Mouse (Mus musculus) CH12.LX (cell line): Measurements from ENCODE around the gene Gm28038.

Experiments
- BHLHE40 ChIP-seq: IDR thresholded peaks from 2 replicates; pipeline ENCODE4 v1.6.1; 2011; ENCODE audit warnings: mild to moderate bottlenecking, low read depth, low read length, improper control_type of control experiment
- CHD1 ChIP-seq: IDR thresholded peaks from 2 replicates; pipeline ENCODE4 v1.6.1; 2012; ENCODE audit warnings: low read depth, low read length, improper control_type of control experiment, inconsistent platforms
- CHD2 ChIP-seq: IDR thresholded peaks from 2 replicates; pipeline ENCODE4 v1.6.1; 2011; ENCODE audit warnings: low read length, improper control_type of control experiment
- CTCF ChIP-seq, 2 experiments: IDR thresholded peaks in 1 of 2; conservative IDR thresholded peaks in 1 of 2; 2 replicates each; pipeline ENCODE4 v1.5.1; 2011 to 2012; ENCODE audit warnings: low read depth in 2 of 2, low read length in 2 of 2, improper control_type of control experiment in 1 of 2, inconsistent platforms in 1 of 2, mild to moderate bottlenecking in 1 of 2, moderate library complexity in 1 of 2
- EP300 ChIP-seq: IDR thresholded peaks from 2 replicates; pipeline ENCODE4 v1.6.1; 2011; ENCODE audit warnings: low read length, improper control_type of control experiment
- GABPA ChIP-seq: IDR thresholded peaks from 2 replicates; pipeline ENCODE4 v1.6.1; 2012; ENCODE audit warnings: low read depth, low read length, improper control_type of control experiment, inconsistent platforms; ENCODE audit not compliant: insufficient replicate concordance
- JUND ChIP-seq: conservative IDR thresholded peaks from 2 replicates; pipeline ENCODE4 v1.6.1; 2011; ENCODE audit warnings: low read depth, low read length, improper control_type of control experiment
- MAZ ChIP-seq: IDR thresholded peaks from 2 replicates; pipeline ENCODE4 v1.6.1; 2012; ENCODE audit warnings: low read depth, mild to moderate bottlenecking, inconsistent platforms, low read length, improper control_type of control experiment, moderate library complexity
- MYC ChIP-seq: IDR thresholded peaks from 2 replicates; pipeline ENCODE4 v1.6.1; 2011; ENCODE audit warnings: low read depth, mild to moderate bottlenecking, improper control_type of control experiment, low read length
- POLR2A ChIP-seq: IDR thresholded peaks from 2 replicates; pipeline ENCODE4 v1.6.1; 2011; ENCODE audit warnings: low read depth, mild to moderate bottlenecking, improper control_type of control experiment, low read length
- POLR2AphosphoS2 ChIP-seq: IDR thresholded peaks from 2 replicates; pipeline ENCODE4 v1.6.1; 2011; ENCODE audit warnings: low read depth, low read length, improper control_type of control experiment
- SIN3A ChIP-seq: IDR thresholded peaks from 2 replicates; pipeline ENCODE4 v1.6.1; 2012; ENCODE audit warnings: low read length, improper control_type of control experiment, inconsistent platforms
- TCF12 ChIP-seq: IDR thresholded peaks from 2 replicates; pipeline ENCODE4 v1.6.1; 2014; ENCODE audit warnings: low read depth, mild to moderate bottlenecking, inconsistent platforms, low read length, improper control_type of control experiment
- USF1 ChIP-seq: IDR thresholded peaks from 2 replicates; pipeline ENCODE4 v1.6.1; 2014; ENCODE audit warnings: low read depth, mild to moderate bottlenecking, inconsistent platforms, low read length, improper control_type of control experiment

- TF ChIP-seq POLR2A = peak; percentile 72; the same call in 1 of the 2 replicates
- TF ChIP-seq POLR2AphosphoS2 = no peak; the same call in 1 of the 2 replicates
- TF ChIP-seq CTCF (conservative IDR thresholded peaks at IDR 0.05 in 1 of 2, IDR thresholded peaks at IDR 0.05 in 1 of 2; ENCODE audit: low read depth in 2 of 2, low read length in 2 of 2) = peak in 1 of 2 experiments; percentile 59; a peak in 2 of 4 replicates
- peak; percentile 92 for TF ChIP-seq BHLHE40
- TF ChIP-seq USF1 = peak; percentile 90
- no peak; the same call in 1 of the 2 replicates for TF ChIP-seq CHD1
- peak; percentile 21; the same call in 1 of the 2 replicates for TF ChIP-seq GABPA
- TF ChIP-seq MYC = peak; percentile 96
- TF ChIP-seq SIN3A = peak; percentile 99
- TF ChIP-seq TCF12 = peak; percentile 62
- TF ChIP-seq JUND = peak; percentile 35; the same call in 1 of the 2 replicates
- TF ChIP-seq MAZ = peak; percentile 71
- no peak for TF ChIP-seq EP300
- peak; percentile 40; the same call in 1 of the 2 replicates for TF ChIP-seq CHD2
Measured at GRCm38 (mm10) chr2:30237199-30237880, 43.5 kb upstream of the Gm28038 start, which contains the start of gene Lrrc8a.
